Mouse (Mus musculus) lung, adult 10 weeks (tissue): ENCODE measurements around the gene Olfr648. TPM values are rescaled to one million over a fixed set of nuclear protein-coding genes. Genes with fewer than 3 reads are reported as not detected.

ENCODE experiments used
- polyA plus RNA-seq: library from polyadenylated mRNA; stranded (reverse); fragments of 350-450 nt; fragmentation: Illumina TruSeq; extraction: RNeasy Lipid Tissue Mini Kit (QIAGEN cat#74804); gene quantifications from one replicate; pipeline ENCODE4 v1.2.3, GENCODE M21; 2014; ENCODE audit warnings: low read depth, low replicate concordance; ENCODE audit not compliant: insufficient read depth

Gene Olfr648
- polyA plus RNA-seq = not detected

DNA sequence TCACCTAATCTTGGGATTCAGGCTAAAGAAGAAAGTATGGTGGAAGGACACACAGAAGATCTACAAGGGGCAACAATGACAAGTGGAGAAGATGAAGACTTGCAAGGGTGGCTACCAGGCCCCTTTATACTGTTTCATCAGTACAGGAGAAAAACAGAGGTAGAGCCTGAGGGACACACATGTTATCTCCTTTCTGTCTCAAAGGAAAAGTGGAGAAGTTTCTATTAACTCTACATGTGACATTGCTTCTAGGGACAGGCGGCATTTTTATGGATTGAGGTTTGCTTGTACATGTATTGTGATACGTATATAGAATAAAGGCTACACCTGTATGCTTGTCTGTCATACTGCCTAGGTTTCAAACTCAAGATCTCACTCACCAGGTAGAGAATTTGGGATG, at the start of gene Olfr648:
Gene Olfr648, minus strand, starts transcription at position 101 of the 400 bp plus-strand sequence.

DNA sequence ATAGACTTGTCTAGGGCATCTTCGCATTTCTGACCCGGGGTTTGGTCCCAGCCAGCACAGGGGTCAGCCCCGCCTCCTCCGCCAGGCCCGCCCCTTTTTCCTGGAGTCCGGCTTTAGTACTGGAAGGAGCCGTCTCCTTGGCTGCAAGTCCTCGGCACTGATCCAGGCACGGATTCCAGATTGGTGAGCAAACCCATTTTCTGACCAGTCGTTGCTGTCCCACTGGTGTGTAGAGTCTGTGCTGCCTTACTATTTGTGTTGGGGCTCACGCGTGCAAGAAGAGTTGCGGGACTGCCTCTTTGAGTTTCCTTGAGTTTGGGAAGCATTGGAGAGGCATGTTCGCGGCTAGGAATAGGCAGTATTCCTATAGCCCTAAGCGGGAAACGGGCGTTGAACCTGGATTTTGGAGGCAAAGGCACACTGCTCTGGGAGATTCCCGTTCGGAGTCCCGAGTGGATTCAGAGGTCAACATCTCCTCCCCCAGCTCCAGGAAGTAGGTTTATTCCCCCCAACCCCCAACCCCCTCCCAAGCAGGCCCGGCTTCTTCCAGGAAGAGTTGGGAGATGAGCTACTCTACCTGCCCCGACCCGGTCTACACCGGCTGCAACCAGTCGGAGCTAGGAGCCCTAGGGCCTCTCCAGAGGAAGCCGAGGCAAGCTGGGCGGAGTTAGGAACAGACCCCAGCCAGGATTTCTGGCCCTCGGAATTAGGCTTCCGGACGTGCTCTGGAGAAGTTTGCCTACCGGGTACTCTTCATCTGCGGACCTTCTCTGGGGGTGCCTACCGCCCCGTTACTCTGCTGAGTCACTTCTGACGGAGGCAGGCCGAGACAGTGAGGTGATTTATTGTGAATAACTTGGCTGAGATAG, 35.7 kb upstream of the Olfr648 start, which contains the start of gene Trim6:
Gene Trim6, plus strand, starts transcription at position 93 of the 869 bp plus-strand sequence.

DNA sequence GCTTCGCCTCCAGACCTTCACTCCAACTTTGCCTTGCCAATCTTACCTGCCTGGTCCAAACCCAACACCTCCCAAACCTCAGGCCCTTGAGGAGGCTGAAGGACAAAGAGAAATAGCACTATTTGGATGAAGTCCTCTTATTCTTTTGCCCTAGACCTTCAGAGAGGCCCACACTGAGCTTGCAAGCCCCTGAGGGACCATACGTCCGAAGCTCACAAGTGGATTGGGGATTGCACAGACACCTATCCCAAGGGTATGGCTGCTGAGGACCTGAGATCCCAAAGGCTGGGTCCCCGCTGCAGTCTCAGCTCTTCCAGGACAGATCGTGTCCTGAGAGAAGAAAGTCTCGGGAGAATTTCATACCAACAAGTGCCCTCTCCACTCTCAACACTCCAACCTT, 12.7 kb upstream of the Olfr648 start, which contains the start of gene Olfr649:
Gene Olfr649, minus strand, starts transcription at position 101 of the 400 bp plus-strand sequence.

DNA sequence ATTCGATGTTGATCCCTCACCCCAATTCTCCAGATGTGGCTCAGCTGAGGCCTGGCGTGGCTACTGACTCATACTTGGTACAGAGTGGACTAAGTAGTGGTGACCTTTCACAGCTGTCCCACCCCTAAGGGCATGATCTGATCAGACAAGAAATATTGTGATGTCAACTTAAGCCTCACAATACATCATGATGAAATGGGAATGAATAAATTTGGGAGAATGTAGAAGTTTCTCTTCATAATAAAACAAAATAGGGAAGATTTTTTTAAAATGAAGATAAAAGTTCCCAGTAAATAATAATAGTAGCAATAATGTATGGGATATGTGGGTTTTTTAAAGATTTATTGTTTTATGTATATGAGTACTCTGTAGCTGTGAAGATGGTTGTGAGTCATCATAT, 32.7 kb downstream of the Olfr648 start, which contains the start of gene Ubqlnl:
Gene Ubqlnl, minus strand, starts transcription at position 101 of the 400 bp plus-strand sequence.

DNA sequence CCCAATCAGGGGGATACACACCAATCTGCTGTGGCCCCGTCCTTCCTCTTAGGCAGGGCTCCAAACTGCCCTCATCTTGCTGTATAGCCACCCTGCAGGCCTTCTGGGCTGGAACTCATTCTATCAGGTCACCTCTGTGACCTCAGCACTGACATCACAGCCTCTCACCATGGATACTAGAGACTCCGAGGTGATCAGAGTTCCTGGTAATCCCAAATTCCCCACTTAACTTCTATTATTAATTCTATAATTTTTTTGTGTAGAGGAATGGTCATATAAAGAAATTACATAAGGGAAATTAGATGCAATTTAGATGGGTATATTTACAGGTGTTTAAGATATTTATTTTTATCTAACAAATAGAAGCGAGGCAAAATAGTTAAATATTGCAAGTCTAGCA, 40.0 kb downstream of the Olfr648 start, which contains the start of gene Ubqln3:
Gene Ubqln3, minus strand, starts transcription at position 101 of the 400 bp plus-strand sequence.

DNA sequence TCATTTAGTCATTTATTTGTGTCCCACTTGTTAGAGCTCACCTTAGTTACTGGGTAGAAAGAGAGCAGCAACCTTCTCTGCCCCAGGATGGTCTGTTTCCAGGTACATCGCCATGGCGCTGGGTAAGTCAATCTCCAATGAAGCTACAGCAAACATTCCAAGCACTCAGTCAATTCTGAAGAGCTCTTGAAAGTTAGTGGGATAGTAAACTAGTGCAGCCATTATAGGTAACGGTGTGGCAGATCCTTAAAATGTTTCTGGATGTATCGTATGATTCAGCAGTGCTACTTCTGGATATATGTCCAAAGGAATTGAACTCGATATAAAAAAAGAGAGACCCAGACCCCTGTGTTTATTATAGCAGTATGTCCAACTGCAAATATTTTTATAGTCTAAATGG, 45.9 kb downstream of the Olfr648 start, which contains the start of gene Olfr643:
Gene Olfr643, minus strand, starts transcription at position 101 of the 400 bp plus-strand sequence.

DNA sequence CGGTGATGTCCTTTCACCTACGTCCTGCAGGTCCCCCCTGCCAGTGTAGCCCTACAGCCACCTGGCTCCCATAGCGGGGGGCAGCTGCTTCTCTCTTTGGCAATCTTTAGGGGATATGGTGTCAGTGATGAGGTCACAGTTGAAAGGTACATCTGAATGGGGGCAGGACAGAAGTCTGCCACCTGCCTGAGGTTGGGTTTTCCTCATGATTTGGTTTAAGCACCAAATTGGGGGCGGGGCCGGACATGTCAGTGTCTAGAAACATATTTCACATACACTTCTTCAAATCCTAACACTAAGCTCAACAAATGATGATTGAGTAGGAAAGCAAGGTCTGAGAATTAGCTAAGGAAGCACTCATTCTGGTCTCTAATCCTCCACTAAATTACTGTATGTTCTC, 53.5 kb downstream of the Olfr648 start, which contains the start of gene Ubqln5:
Gene Ubqln5, minus strand, starts transcription at position 101 of the 400 bp plus-strand sequence.

Other genes starting within 250 kb of the Olfr648 start
- not detected for gene Olfr632, start 249.0 kb downstream of the Olfr648 start, polyA plus RNA-seq
- gene Olfr633, start 239.0 kb downstream of the Olfr648 start, polyA plus RNA-seq = not detected
- gene Olfr635, start 212.2 kb downstream of the Olfr648 start, polyA plus RNA-seq = not detected
- gene Olfr638, start 184.6 kb downstream of the Olfr648 start, polyA plus RNA-seq = not detected
- not detected for gene Olfr639, start 166.1 kb downstream of the Olfr648 start, polyA plus RNA-seq
- not detected for gene Olfr640, start 157.8 kb downstream of the Olfr648 start, polyA plus RNA-seq
- not detected for gene Olfr641, start 147.9 kb downstream of the Olfr648 start, polyA plus RNA-seq
- gene Olfr642, start 130.7 kb downstream of the Olfr648 start, polyA plus RNA-seq = not detected
- not detected for gene 4930516K23Rik, start 121.9 kb downstream of the Olfr648 start, polyA plus RNA-seq
- gene Olfr644, start 111.5 kb downstream of the Olfr648 start, polyA plus RNA-seq = not detected
- not detected for gene Olfr645, start 97.9 kb downstream of the Olfr648 start, polyA plus RNA-seq
- not detected for gene Olfr646, start 78.5 kb downstream of the Olfr648 start, polyA plus RNA-seq
- gene Ubqln5, start 53.6 kb downstream of the Olfr648 start, polyA plus RNA-seq = not detected
- gene Olfr643, start 46.0 kb downstream of the Olfr648 start, polyA plus RNA-seq = not detected
- gene Ubqln3, start 40.1 kb downstream of the Olfr648 start, polyA plus RNA-seq = not detected
- not detected for gene Ubqlnl, start 32.8 kb downstream of the Olfr648 start, polyA plus RNA-seq
- gene Olfm5, start 18.6 kb downstream of the Olfr648 start, polyA plus RNA-seq = not detected
- gene Olfr649, start 12.6 kb upstream of the Olfr648 start, polyA plus RNA-seq = not detected
- gene Trim6, start 35.4 kb upstream of the Olfr648 start, polyA plus RNA-seq = 0.55 TPM
- gene Trim34a, start 61.1 kb upstream of the Olfr648 start, polyA plus RNA-seq = 16.4 TPM
- gene Trim5, start 104.7 kb upstream of the Olfr648 start, polyA plus RNA-seq = 3.5 TPM
- 34.7 TPM for gene Trim12a, start 132.1 kb upstream of the Olfr648 start, polyA plus RNA-seq
- not detected for gene Trim34b, start 146.1 kb upstream of the Olfr648 start, polyA plus RNA-seq
- gene Trim12c, start 170.0 kb upstream of the Olfr648 start, polyA plus RNA-seq = 12.5 TPM
- 1.8 TPM for gene Trim30b, start 186.5 kb upstream of the Olfr648 start, polyA plus RNA-seq
- 0.22 TPM for gene Trim30c, start 217.4 kb upstream of the Olfr648 start, polyA plus RNA-seq